Mouse (Mus musculus) frontal cortex, adult 2 months (tissue): ENCODE results near the gene Tbrg1. TPM values are rescaled to one million over a fixed set of nuclear protein-coding genes. Genes with fewer than 3 reads are reported as not detected.

ENCODE experiments used
- polyA plus RNA-seq: library from polyadenylated mRNA; depleted of rRNA; stranded (reverse); fragments of >200 nt; gene quantifications from 2 replicates; pipeline ENCODE4 v1.2.3, GENCODE M21; 2012; rRNA removed

The Tbrg1 gene
- polyA plus RNA-seq, 1 experiment: 42.0 TPM

Other genes starting within 250 kb of the Tbrg1 start
- gene Robo3, start 224.1 kb downstream of the Tbrg1 start, polyA plus RNA-seq: 26.3 and 43.8 TPM in 2 replicates
- gene Msantd2, start 168.0 kb downstream of the Tbrg1 start, polyA plus RNA-seq: 33.9 and 35.2 TPM in 2 replicates
- gene Esam, start 129.2 kb downstream of the Tbrg1 start, polyA plus RNA-seq: 28.9 and 31.3 TPM in 2 replicates
- gene Vsig2, start 118.1 kb downstream of the Tbrg1 start, polyA plus RNA-seq: 6.0 and 6.4 TPM in 2 replicates
- 1,218 and 1,912 TPM in 2 replicates for gene Nrgn, start 104.4 kb downstream of the Tbrg1 start, polyA plus RNA-seq
- 14.2 and 14.5 TPM in 2 replicates for gene Siae, start 101.6 kb downstream of the Tbrg1 start, polyA plus RNA-seq
- gene Spa17, start 43.6 kb downstream of the Tbrg1 start, polyA plus RNA-seq: 6.7 and 7.1 TPM in 2 replicates
- gene Panx3, start 11.9 kb upstream of the Tbrg1 start, polyA plus RNA-seq: 0.08 TPM in 1 of 2 replicates, not detected in the other
- 0.10 TPM in 1 of 2 replicates, not detected in the other for gene Olfr160, start 58.9 kb upstream of the Tbrg1 start, polyA plus RNA-seq
- gene Olfr874, start 87.8 kb upstream of the Tbrg1 start, polyA plus RNA-seq: 0.11 TPM in 1 of 2 replicates, not detected in the other
- gene Olfr875, start 114.5 kb upstream of the Tbrg1 start, polyA plus RNA-seq: not detected in 2 replicates
- not detected in 2 replicates for gene Olfr876, start 145.7 kb upstream of the Tbrg1 start, polyA plus RNA-seq
- gene Olfr877, start 197.0 kb upstream of the Tbrg1 start, polyA plus RNA-seq: 0.28 and 0.34 TPM in 2 replicates
- not detected in 2 replicates for gene Olfr145, start 239.4 kb upstream of the Tbrg1 start, polyA plus RNA-seq